Mouse (Mus musculus) ES-E14 (cell line): ENCODE measurements around the gene Tank.

ENCODE experiments used
- CHD2 ChIP-seq: IDR thresholded peaks from 2 replicates; pipeline ENCODE4 v1.6.1; 2014; ENCODE audit warnings: mild to moderate bottlenecking, low read depth, low read length, inconsistent platforms
- MAFK ChIP-seq: IDR thresholded peaks from 2 replicates; pipeline ENCODE4 v1.6.1; 2014; ENCODE audit warnings: mild to moderate bottlenecking, low read depth, low read length, inconsistent platforms; ENCODE audit not compliant: insufficient read depth
- ZC3H11A ChIP-seq: IDR thresholded peaks from 2 replicates; pipeline ENCODE4 v1.6.1; 2012; ENCODE audit warnings: low read depth, mild to moderate bottlenecking, inconsistent platforms, low read length, borderline replicate concordance

GRCm38 (mm10) chr2:61556639-61557038 lies 21.7 kb upstream of the Tank start:
- TF ChIP-seq CHD2 (no peak), ZC3H11A (no peak), MAFK (no peak)
